Mouse (Mus musculus) yolk sac, embryonic 10.5 days (tissue): Measurements from ENCODE around the gene Nup153.
A peak's percentile ranks its signal among the peaks of the same experiment; 100 is the strongest.

Experiments
- DNase-seq: peaks from one replicate; pipeline ENCODE4 v3.0.0-alpha.2; 2017; ENCODE audit warnings: low spot score

The Nup153 gene

GRCm38 (mm10) chr13:46727837-46728268 is at the start of gene Nup153:
Nup153 (minus strand) TSS chr13:46727940.
- peak; percentile 100 for DNase-seq

GRCm38 (mm10) chr13:46777461-46777860 is 49.7 kb upstream of the Nup153 start:
- DNase-seq = no peak

GRCm38 (mm10) chr13:46776636-46777305 is 49.0 kb upstream of the Nup153 start:
- DNase-seq = peak; percentile 50

- no peak for DNase-seq
These were observed 47.3 kb upstream of the Nup153 start for GRCm38 (mm10) chr13:46774998-46775397.

- DNase-seq = no peak
These were observed 44.8 kb upstream of the Nup153 start for GRCm38 (mm10) chr13:46772581-46772980.

GRCm38 (mm10) chr13:46765361-46765760 is 37.6 kb upstream of the Nup153 start:
- DNase-seq = no peak

GRCm38 (mm10) chr13:46763210-46763609 is 35.5 kb upstream of the Nup153 start:
- no peak for DNase-seq

GRCm38 (mm10) chr13:46760921-46761320 is 33.2 kb upstream of the Nup153 start:
- no peak for DNase-seq

- DNase-seq = no peak
These were observed 31.6 kb upstream of the Nup153 start for GRCm38 (mm10) chr13:46759281-46759809.

GRCm38 (mm10) chr13:46758627-46759026 is 30.9 kb upstream of the Nup153 start:
- DNase-seq = no peak

- DNase-seq = no peak
These were observed 30.2 kb upstream of the Nup153 start for GRCm38 (mm10) chr13:46757946-46758345.

GRCm38 (mm10) chr13:46753294-46753693 is 25.6 kb upstream of the Nup153 start:
- no peak for DNase-seq

- DNase-seq = no peak
These were observed 25.0 kb upstream of the Nup153 start for GRCm38 (mm10) chr13:46752566-46753229.

- no peak for DNase-seq
These were observed 20.6 kb upstream of the Nup153 start for GRCm38 (mm10) chr13:46748138-46748873.

- DNase-seq = no peak
These were observed 16.1 kb upstream of the Nup153 start for GRCm38 (mm10) chr13:46743821-46744220.

- no peak for DNase-seq
These were observed 14.6 kb upstream of the Nup153 start for GRCm38 (mm10) chr13:46742367-46742766.

- DNase-seq = no peak
These were observed 11.7 kb upstream of the Nup153 start for GRCm38 (mm10) chr13:46739426-46739825.

GRCm38 (mm10) chr13:46737482-46737881 is 9.7 kb upstream of the Nup153 start:
- no peak for DNase-seq

- no peak for DNase-seq
These were observed 8.7 kb upstream of the Nup153 start for GRCm38 (mm10) chr13:46736479-46736865.

GRCm38 (mm10) chr13:46735808-46736478 is 8.2 kb upstream of the Nup153 start:
- DNase-seq = peak; percentile 83

- no peak for DNase-seq
These were observed 7.6 kb upstream of the Nup153 start for GRCm38 (mm10) chr13:46735219-46735807.

GRCm38 (mm10) chr13:46729998-46730397 is 2.3 kb upstream of the Nup153 start:
- DNase-seq = no peak
